Mouse (Mus musculus) G1E (cell line): Measurements from ENCODE around the gene Hist1h3e. TPM values are rescaled to one million over a fixed set of nuclear protein-coding genes. Genes with fewer than 3 reads are reported as not detected.
"Not testable (repeated sequence)": the region's sequence is repeated elsewhere in the genome, so short reads cannot be mapped to it uniquely, and the experiment has no call there.

Experiments used
- ATAC-seq: 2 replicates; pipeline ENCODE4 v1.8.0; 2016; ENCODE audit warnings: mild to moderate bottlenecking; ENCODE audit not compliant: insufficient number of reproducible peaks, poor library complexity, low FRiP score, severe bottlenecking; ENCODE audit errors: extremely low read depth
- DNase-seq: peaks from one replicate; pipeline ENCODE4 v3.0.0; 2012; ENCODE audit warnings: low spot score
- H3K27me3 ChIP-seq: 2 replicates; pipeline ENCODE4 v1.6.1; 2012; ENCODE audit warnings: mild to moderate bottlenecking, low read length, inconsistent platforms; ENCODE audit not compliant: insufficient read depth
- H3K36me3 ChIP-seq: replicated peaks from 2 replicates; pipeline ENCODE3; 2012; ENCODE audit warnings: mild to moderate bottlenecking, inconsistent platforms
- H3K4me1 ChIP-seq: 2 replicates; pipeline ENCODE4 v1.6.1; 2012; ENCODE audit warnings: low read depth, low read length, inconsistent platforms, mixed read lengths; ENCODE audit not compliant: insufficient read depth
- H3K4me3 ChIP-seq: 2 replicates; pipeline ENCODE4 v1.5.1; 2012; ENCODE audit warnings: low read depth, mild to moderate bottlenecking, inconsistent platforms, low read length, moderate library complexity, mixed read lengths
- H3K9me3 ChIP-seq: replicated peaks from 2 replicates; pipeline ENCODE4 v1.6.1; 2012; ENCODE audit warnings: inconsistent platforms
- CTCF ChIP-seq: IDR thresholded peaks from 2 replicates; pipeline ENCODE4 v1.5.1; 2012; ENCODE audit warnings: low read depth, low read length, inconsistent platforms, mixed read lengths
- GATA1 ChIP-seq: IDR thresholded peaks from 2 replicates; pipeline ENCODE4 v1.6.1; 2012; ENCODE audit warnings: borderline replicate concordance, low read length, inconsistent platforms, mixed read lengths
- GATA2 ChIP-seq: IDR thresholded peaks from 2 replicates; pipeline ENCODE4 v1.6.1; 2012; ENCODE audit warnings: low read depth, low read length, inconsistent platforms, borderline replicate concordance
- POLR2AphosphoS5 ChIP-seq: IDR thresholded peaks from 2 replicates; pipeline ENCODE4 v1.6.1; 2012; ENCODE audit warnings: low read depth, low read length, inconsistent platforms; ENCODE audit not compliant: insufficient replicate concordance
- TAL1 ChIP-seq: conservative IDR thresholded peaks from 2 replicates; pipeline ENCODE4 v1.6.1; 2012; ENCODE audit warnings: low read depth, low read length, inconsistent platforms, mixed read lengths
- polyA plus RNA-seq: library from polyadenylated mRNA; stranded (reverse); fragments of >175 nt; gene quantifications from 2 replicates; pipeline ENCODE4 v1.2.3, GENCODE M21; 2012
- total RNA-seq, 2 experiments: library from RNA; stranded (forward) in 1 of 2; stranded (reverse) in 1 of 2; fragments of 200-1000 nt in 1 of 2; fragments of >200 nt in 1 of 2; fragmentation: Nextera tagmentation in 1 of 2; gene quantifications; 2 replicates each; pipeline ENCODE4 v1.2.3; 2014 to 2017

The Hist1h3e gene
- total and polyA plus RNA-seq, 3 experiments: 6.8 to 466 (median 426) TPM

DNA sequence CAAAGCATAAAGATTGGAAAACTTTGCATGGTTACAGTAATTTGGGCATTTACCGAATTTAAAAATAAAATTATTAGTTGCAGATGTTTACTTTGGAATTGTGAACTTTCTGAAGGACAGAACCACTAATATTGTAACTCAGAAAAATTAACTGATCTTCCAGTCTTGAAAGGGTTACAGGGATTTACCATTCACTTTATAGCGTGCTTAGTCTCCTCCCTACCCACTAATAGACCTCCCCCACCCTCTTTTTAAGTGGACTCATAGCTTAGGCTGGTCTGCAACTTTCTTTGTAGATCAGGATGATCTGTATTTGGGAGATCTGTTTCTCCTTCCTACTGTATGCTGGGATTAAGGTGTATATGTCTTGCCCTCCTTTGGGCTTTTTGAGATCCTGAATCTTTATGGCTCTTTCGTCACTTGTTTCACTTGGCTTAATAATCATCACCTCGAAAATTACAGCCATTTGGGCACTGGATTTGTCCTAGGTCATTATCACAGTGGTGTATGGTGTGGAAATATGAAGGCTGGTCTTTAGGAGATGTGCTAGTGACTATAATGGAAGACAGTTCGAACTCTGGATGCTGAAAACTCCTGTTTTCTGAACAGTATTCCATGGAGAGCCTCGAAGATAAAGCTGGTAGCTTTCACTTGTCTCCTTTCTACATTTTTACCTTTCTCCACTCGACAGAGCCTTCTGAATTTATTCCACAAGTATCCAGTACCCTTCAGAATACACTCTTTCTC, 25.9 kb downstream of the Hist1h3e start:
- Histone ChIP-seq H3K9me3 (no peaks in the 10 kb centered on the region), H3K27me3 (no peaks in the 10 kb centered on the region), H3K4me1 (peaks cover 28% of the 10 kb centered on the region), H3K36me3 (no peaks in the 10 kb centered on the region), H3K4me3 (peak overlapping the region; percentile 71)
- ATAC-seq: no peak
- DNase-seq: no peak
- peak; percentile 97; the same call in 1 of the 2 replicates for TF ChIP-seq POLR2AphosphoS5
- no peak for TF ChIP-seq CTCF

DNA sequence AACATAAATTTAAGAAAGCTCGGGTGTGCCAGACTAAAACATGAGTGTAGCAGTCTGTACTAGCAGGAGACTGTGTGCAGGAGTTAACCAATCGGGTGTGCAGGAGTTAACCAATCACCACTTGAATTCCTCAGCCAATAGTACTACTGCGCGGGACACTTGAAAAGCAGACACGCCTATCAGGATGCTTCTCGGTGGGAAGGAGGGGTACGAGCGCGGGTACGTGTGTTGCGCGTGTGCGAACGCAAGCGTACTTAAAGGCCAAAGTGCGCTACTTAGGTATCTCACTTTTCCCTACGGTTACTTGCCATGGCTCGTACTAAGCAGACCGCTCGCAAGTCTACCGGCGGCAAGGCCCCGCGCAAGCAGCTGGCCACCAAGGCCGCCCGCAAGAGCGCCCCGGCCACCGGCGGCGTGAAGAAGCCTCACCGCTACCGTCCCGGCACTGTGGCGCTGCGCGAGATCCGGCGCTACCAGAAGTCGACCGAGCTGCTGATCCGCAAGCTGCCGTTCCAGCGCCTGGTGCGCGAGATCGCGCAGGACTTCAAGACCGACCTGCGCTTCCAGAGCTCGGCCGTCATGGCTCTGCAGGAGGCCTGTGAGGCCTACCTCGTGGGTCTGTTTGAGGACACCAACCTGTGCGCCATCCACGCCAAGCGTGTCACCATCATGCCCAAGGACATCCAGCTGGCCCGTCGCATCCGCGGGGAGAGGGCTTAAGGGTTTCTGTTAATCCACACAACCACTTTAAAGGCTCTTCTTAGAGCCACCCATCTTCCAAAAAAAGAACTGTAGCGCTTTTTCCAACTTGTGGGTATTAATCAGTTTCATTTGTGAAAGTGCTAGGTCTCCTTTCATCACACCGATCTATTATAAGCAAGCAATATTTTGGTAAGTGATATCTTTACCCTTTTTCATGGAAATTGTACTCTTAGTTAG, 26.8 kb downstream of the Hist1h3e start, which contains the start of gene Hist1h3g:
Gene Hist1h3g, plus strand, starts transcription at position 286 of the 939 bp plus-strand sequence.
- Histone ChIP-seq H3K4me1 (peaks cover 24% of the 10 kb centered on the region), H3K4me3 (peak within 1 kb of the TSS; percentile 71)
- H3K36me3 ChIP-seq, H3K27me3 ChIP-seq, H3K9me3 ChIP-seq: not testable (repeated sequence)
- peak; percentile 91 for DNase-seq
- peak; percentile 97 for TF ChIP-seq POLR2AphosphoS5
- peak; percentile 77 for ATAC-seq

DNA sequence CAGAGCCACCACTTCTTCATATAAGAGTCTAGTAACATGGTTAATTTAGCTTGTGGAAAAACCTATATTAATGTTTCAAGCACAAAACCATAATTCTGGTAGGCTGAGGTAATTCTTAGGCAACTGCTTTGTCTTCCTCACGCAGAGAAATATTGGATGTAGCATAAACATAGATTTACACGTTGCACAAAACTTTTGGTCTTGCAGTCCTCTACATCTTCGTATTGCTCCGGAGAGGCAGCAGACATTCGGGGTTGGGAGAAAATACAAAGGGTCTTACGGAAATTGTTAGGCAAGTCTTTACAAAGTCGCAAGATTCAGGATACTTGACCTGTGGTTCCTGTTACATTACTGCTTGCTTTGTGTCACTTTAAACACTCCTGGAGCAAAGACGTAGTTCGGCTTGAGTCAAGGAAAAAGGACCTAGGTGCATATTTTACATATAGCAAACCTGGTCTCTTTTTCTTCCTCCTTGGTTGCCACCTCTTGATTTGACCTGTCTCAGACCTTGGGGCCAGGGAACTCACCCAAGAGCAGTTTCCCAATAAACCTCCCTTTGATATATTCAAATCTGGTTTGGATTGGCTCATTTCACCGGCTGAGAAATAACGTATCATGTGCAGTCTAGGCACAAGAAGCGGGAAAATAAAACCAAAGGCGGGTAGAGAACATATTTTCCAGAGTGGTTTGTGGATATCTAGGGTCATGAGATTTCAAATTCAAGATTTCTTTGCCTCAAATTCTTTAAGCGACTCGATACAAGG, 27.6 kb downstream of the Hist1h3e start:
- Histone ChIP-seq H3K27me3 (no peaks in the 10 kb centered on the region), H3K4me3 (peak overlapping the region; percentile 71), H3K9me3 (no peaks in the 10 kb centered on the region), H3K36me3 (no peaks in the 10 kb centered on the region), H3K4me1 (peaks cover 23% of the 10 kb centered on the region)
- DNase-seq: peak; percentile 26
- no peak for ATAC-seq
- TF ChIP-seq TAL1 (no peak), CTCF (no peak), GATA2 (no peak), POLR2AphosphoS5 (peak; percentile 83; the same call in 1 of the 2 replicates)

GRCm38 (mm10) chr13:23533560-23534367, 28.4 kb downstream of the Hist1h3e start, which contains the start of gene Hist1h2af:
Hist1h2af (plus strand) TSS chr13:23533906.
- DNase-seq: peak; percentile 65
- Histone ChIP-seq H3K4me3 (peak within 1 kb of the TSS; percentile 71), H3K4me1 (peaks cover 28% of the 10 kb centered on the region)
- H3K9me3 ChIP-seq, H3K36me3 ChIP-seq, H3K27me3 ChIP-seq: not testable (repeated sequence)
- peak; percentile 48 for ATAC-seq

DNA sequence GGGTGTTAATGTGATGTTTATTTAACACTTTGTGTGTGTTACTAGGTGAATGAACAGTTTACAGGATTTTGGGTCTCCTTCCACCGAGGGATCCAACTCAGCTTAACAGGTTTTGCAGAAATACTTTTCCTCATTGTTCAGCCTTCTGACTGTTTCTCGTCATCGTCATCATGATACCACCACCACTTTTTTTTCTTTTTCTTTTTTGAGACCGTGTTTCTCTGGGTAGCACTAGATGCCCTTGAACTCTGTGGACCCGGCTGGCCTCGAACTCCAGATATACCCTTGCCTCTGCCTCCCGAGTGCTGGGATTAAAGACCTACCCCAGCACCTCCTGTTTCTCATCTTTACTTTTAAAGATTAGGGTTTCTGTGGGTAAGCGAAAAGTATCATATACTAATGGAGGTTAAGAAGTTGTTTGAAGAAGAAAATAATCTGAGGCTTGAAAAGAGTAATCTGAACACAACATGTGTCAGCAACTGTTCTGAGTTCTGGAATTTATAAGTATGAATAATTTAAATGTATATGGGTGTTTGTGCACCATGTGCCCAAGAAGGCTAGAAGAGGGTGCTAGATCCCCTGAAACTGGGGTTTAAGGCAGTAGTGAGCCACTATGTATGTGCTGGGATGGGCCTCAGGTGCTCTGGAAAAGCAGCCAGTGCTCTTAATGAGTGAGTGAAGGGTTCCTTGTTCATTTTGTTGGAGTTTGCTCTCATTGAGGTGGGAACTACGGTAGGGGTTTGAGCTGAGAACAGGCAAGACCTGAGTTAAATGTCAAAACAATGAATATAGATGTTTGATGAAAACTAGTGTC, 29.7 kb downstream of the Hist1h3e start:
- peaks cover 25% of the 10 kb centered on the region for H3K4me1 ChIP-seq
- H3K9me3 ChIP-seq: no peaks in the 10 kb centered on the region
- H3K36me3 ChIP-seq: no peaks in the 10 kb centered on the region
- TF ChIP-seq GATA2 (no peak), GATA1 (no peak), POLR2AphosphoS5 (peak; percentile 95; the same call in 1 of the 2 replicates)
- H3K4me3 ChIP-seq: peak overlapping the region; percentile 69; the same call in 1 of the 2 replicates
- ATAC-seq (no peak), DNase-seq (no peak)
- no peaks in the 10 kb centered on the region for H3K27me3 ChIP-seq
